Mouse (Mus musculus) CH12.LX (cell line): ENCODE results near the gene Il17rc. TPM values are rescaled to one million over a fixed set of nuclear protein-coding genes. Genes with fewer than 3 reads are reported as not detected.

ENCODE experiments used
- DNase-seq: peaks from one replicate; pipeline ENCODE4 v3.0.0-alpha.2; 2013; ENCODE audit errors: extremely low read depth
- H3K27ac ChIP-seq: 2 replicates; pipeline ENCODE4 v1.5.1; 2012; ENCODE audit warnings: low read depth, mild to moderate bottlenecking, control low read depth, moderate library complexity; ENCODE audit not compliant: insufficient read depth
- H3K27me3 ChIP-seq: replicated peaks from 2 replicates; pipeline ENCODE3; 2012; ENCODE audit warnings: inconsistent platforms
- H3K36me3 ChIP-seq, 2 experiments: replicated peaks in 1 of 2; 2 replicates each; pipeline versions ENCODE3 to v1.6.1; 2012; ENCODE audit warnings: inconsistent platforms in 1 of 2, low read length in 1 of 2, mild to moderate bottlenecking in 1 of 2, mixed read lengths in 1 of 2, moderate library complexity in 1 of 2; ENCODE audit not compliant: control insufficient read depth in 1 of 2, insufficient read depth in 1 of 2
- H3K4me1 ChIP-seq, 2 experiments: 2 replicates each; pipeline ENCODE4 v1.6.1; 2012; ENCODE audit warnings: inconsistent platforms in 1 of 2, moderate library complexity in 1 of 2; ENCODE audit not compliant: insufficient read depth in 2 of 2, control insufficient read depth in 1 of 2
- H3K4me2 ChIP-seq: 2 replicates; pipeline ENCODE4 v1.6.1; 2012; ENCODE audit warnings: low read depth, mild to moderate bottlenecking, control low read depth; ENCODE audit not compliant: poor library complexity, insufficient read depth, severe bottlenecking
- H3K4me3 ChIP-seq, 3 experiments: fragments of 150-350 bp in 1 of 3; sonication (generic) in 1 of 3; replicated peaks in 1 of 3; 2 replicates each; pipeline versions ENCODE3 to v1.5.1; 2011 to 2012; ENCODE audit warnings: low read depth in 2 of 3, low read length in 2 of 3, mild to moderate bottlenecking in 2 of 3, moderate library complexity in 2 of 3, control low read depth in 1 of 3, improper control_type of control experiment in 1 of 3, inconsistent platforms in 1 of 3, mixed read lengths in 1 of 3; ENCODE audit not compliant: poor library complexity in 1 of 3
- H3K79me2 ChIP-seq: replicated peaks from 2 replicates; pipeline ENCODE4 v1.6.1; 2012; ENCODE audit warnings: mild to moderate bottlenecking, moderate library complexity; ENCODE audit not compliant: control insufficient read depth, poor library complexity, insufficient read depth, severe bottlenecking; ENCODE audit errors: extremely low read depth
- H3K9ac ChIP-seq: 2 replicates; pipeline ENCODE4 v1.6.1; 2012; ENCODE audit warnings: low read depth, mild to moderate bottlenecking, control low read depth, moderate library complexity; ENCODE audit not compliant: insufficient read depth
- H3K9me3 ChIP-seq: replicated peaks from 2 replicates; pipeline ENCODE3; 2012; ENCODE audit warnings: low read length, inconsistent platforms, mixed read lengths
- BHLHE40 ChIP-seq: IDR thresholded peaks from 2 replicates; pipeline ENCODE4 v1.6.1; 2011; ENCODE audit warnings: mild to moderate bottlenecking, low read depth, low read length, improper control_type of control experiment
- CHD1 ChIP-seq: IDR thresholded peaks from 2 replicates; pipeline ENCODE4 v1.6.1; 2012; ENCODE audit warnings: low read depth, low read length, improper control_type of control experiment, inconsistent platforms
- CTCF ChIP-seq, 2 experiments: IDR thresholded peaks in 1 of 2; conservative IDR thresholded peaks in 1 of 2; 2 replicates each; pipeline ENCODE4 v1.5.1; 2011 to 2012; ENCODE audit warnings: low read depth in 2 of 2, low read length in 2 of 2, improper control_type of control experiment in 1 of 2, inconsistent platforms in 1 of 2, mild to moderate bottlenecking in 1 of 2, moderate library complexity in 1 of 2
- E2F4 ChIP-seq: IDR thresholded peaks from 2 replicates; pipeline ENCODE4 v1.6.1; 2011; ENCODE audit warnings: low read depth, low read length, improper control_type of control experiment; ENCODE audit not compliant: insufficient replicate concordance
- ELF1 ChIP-seq: IDR thresholded peaks from 2 replicates; pipeline ENCODE4 v1.6.1; 2014; ENCODE audit warnings: low read depth, mild to moderate bottlenecking, inconsistent platforms, low read length, improper control_type of control experiment
- EP300 ChIP-seq: IDR thresholded peaks from 2 replicates; pipeline ENCODE4 v1.6.1; 2011; ENCODE audit warnings: low read length, improper control_type of control experiment
- ETS1 ChIP-seq: conservative IDR thresholded peaks from 2 replicates; pipeline ENCODE4 v1.6.1; 2012; ENCODE audit warnings: low read depth, mild to moderate bottlenecking, inconsistent platforms, low read length, improper control_type of control experiment, moderate library complexity
- GABPA ChIP-seq: IDR thresholded peaks from 2 replicates; pipeline ENCODE4 v1.6.1; 2012; ENCODE audit warnings: low read depth, low read length, improper control_type of control experiment, inconsistent platforms; ENCODE audit not compliant: insufficient replicate concordance
- IRF4 ChIP-seq: IDR thresholded peaks from 2 replicates; pipeline ENCODE4 v1.6.1; 2014; ENCODE audit warnings: low read depth, mild to moderate bottlenecking, inconsistent platforms, low read length, improper control_type of control experiment
- JUN ChIP-seq: IDR thresholded peaks from 2 replicates; pipeline ENCODE4 v1.6.1; 2011; ENCODE audit warnings: low read depth, mild to moderate bottlenecking, low read length, improper control_type of control experiment, moderate library complexity; ENCODE audit not compliant: insufficient read depth
- KAT2A ChIP-seq: IDR thresholded peaks from 2 replicates; pipeline ENCODE4 v1.6.1; 2012; ENCODE audit warnings: low read length, improper control_type of control experiment, inconsistent platforms; ENCODE audit not compliant: insufficient replicate concordance
- MAFK ChIP-seq: IDR thresholded peaks from 2 replicates; pipeline ENCODE4 v1.6.1; 2011; ENCODE audit warnings: low read length, improper control_type of control experiment; ENCODE audit not compliant: insufficient replicate concordance
- MAX ChIP-seq: IDR thresholded peaks from 2 replicates; pipeline ENCODE4 v1.6.1; 2011; ENCODE audit warnings: low read length, improper control_type of control experiment
- MAZ ChIP-seq: IDR thresholded peaks from 2 replicates; pipeline ENCODE4 v1.6.1; 2012; ENCODE audit warnings: low read depth, mild to moderate bottlenecking, inconsistent platforms, low read length, improper control_type of control experiment, moderate library complexity
- MEF2A ChIP-seq: IDR thresholded peaks from 2 replicates; pipeline ENCODE4 v1.6.1; 2014; ENCODE audit warnings: low read depth, mild to moderate bottlenecking, inconsistent platforms, low read length, improper control_type of control experiment, borderline replicate concordance
- MXI1 ChIP-seq: IDR thresholded peaks from 2 replicates; pipeline ENCODE4 v1.6.1; 2011; ENCODE audit warnings: mild to moderate bottlenecking, low read depth, low read length, improper control_type of control experiment
- MYC ChIP-seq: IDR thresholded peaks from 2 replicates; pipeline ENCODE4 v1.6.1; 2011; ENCODE audit warnings: low read depth, mild to moderate bottlenecking, improper control_type of control experiment, low read length
- NELFE ChIP-seq: IDR thresholded peaks from 2 replicates; pipeline ENCODE4 v1.6.1; 2011; ENCODE audit warnings: low read depth, low read length, improper control_type of control experiment
- NRF1 ChIP-seq: IDR thresholded peaks from 2 replicates; pipeline ENCODE4 v1.6.1; 2014; ENCODE audit warnings: low read depth, mild to moderate bottlenecking, inconsistent platforms, low read length, improper control_type of control experiment, moderate library complexity
- PAX5 ChIP-seq: IDR thresholded peaks from 2 replicates; pipeline ENCODE4 v1.6.1; 2012; ENCODE audit warnings: low read length, inconsistent platforms, mixed read lengths
- POLR2AphosphoS2 ChIP-seq: IDR thresholded peaks from 2 replicates; pipeline ENCODE4 v1.6.1; 2011; ENCODE audit warnings: low read depth, low read length, improper control_type of control experiment
- RCOR1 ChIP-seq: conservative IDR thresholded peaks from 2 replicates; pipeline ENCODE4 v1.6.1; 2012; ENCODE audit warnings: low read depth, mild to moderate bottlenecking, inconsistent platforms, low read length, improper control_type of control experiment
- SMC3 ChIP-seq: IDR thresholded peaks from 2 replicates; pipeline ENCODE4 v1.6.1; 2011; ENCODE audit warnings: low read depth, low read length, improper control_type of control experiment
- TBP ChIP-seq: conservative IDR thresholded peaks from 2 replicates; pipeline ENCODE4 v1.6.1; 2011; ENCODE audit warnings: low read depth, low read length, improper control_type of control experiment
- UBTF ChIP-seq: IDR thresholded peaks from 2 replicates; pipeline ENCODE4 v1.6.1; 2012; ENCODE audit warnings: low read depth, mild to moderate bottlenecking, inconsistent platforms, low read length, improper control_type of control experiment, moderate library complexity
- USF1 ChIP-seq: IDR thresholded peaks from 2 replicates; pipeline ENCODE4 v1.6.1; 2014; ENCODE audit warnings: low read depth, mild to moderate bottlenecking, inconsistent platforms, low read length, improper control_type of control experiment
- ZC3H11A ChIP-seq: IDR thresholded peaks from 2 replicates; pipeline ENCODE4 v1.6.1; 2012; ENCODE audit warnings: low read depth, mild to moderate bottlenecking, inconsistent platforms, low read length, improper control_type of control experiment
- ZMIZ1 ChIP-seq: IDR thresholded peaks from 2 replicates; pipeline ENCODE4 v1.6.1; 2012; ENCODE audit warnings: low read depth, mild to moderate bottlenecking, inconsistent platforms, low read length, improper control_type of control experiment
- ZNF384 ChIP-seq: IDR thresholded peaks from 2 replicates; pipeline ENCODE4 v1.6.1; 2012; ENCODE audit warnings: low read depth, low read length, improper control_type of control experiment, inconsistent platforms
- dilution Hi-C: fragments of 300-500 bp; cut with MboI; formaldehyde crosslinking; loops from 2 replicates; pipeline ENCODE4 v1.14.3; 2020; ENCODE audit warnings: low sequenced_read_pairs; ENCODE audit not compliant: extremely low pct_unique_long_range_greater_than_20kb, extremely low pct_ligation_motif_present
- in situ Hi-C: fragments of 300-500 bp; cut with MboI; formaldehyde crosslinking; loops from 3 replicates; pipeline ENCODE4 v1.14.3; 2019; ENCODE audit warnings: low sequenced_read_pairs, low pct_ligation_motif_present, low pct_unique_long_range_greater_than_20kb, mixed read lengths
- polyA plus RNA-seq: library from polyadenylated mRNA; unstranded; fragments of >175 nt; gene quantifications from 2 replicates; pipeline ENCODE4 v1.2.1, GENCODE M21; 2012; ENCODE audit warnings: low read depth; ENCODE audit not compliant: insufficient read length
- total RNA-seq, 2 experiments: library from RNA; depleted of rRNA; stranded (reverse); fragments of 300-350 nt in 1 of 2; fragments of >200 nt in 1 of 2; gene quantifications; 2 replicates each; pipeline ENCODE4 v1.2.3; 2012 to 2014

Il17rc gene
- total and polyA plus RNA-seq, 3 experiments, result not detected

DNA sequence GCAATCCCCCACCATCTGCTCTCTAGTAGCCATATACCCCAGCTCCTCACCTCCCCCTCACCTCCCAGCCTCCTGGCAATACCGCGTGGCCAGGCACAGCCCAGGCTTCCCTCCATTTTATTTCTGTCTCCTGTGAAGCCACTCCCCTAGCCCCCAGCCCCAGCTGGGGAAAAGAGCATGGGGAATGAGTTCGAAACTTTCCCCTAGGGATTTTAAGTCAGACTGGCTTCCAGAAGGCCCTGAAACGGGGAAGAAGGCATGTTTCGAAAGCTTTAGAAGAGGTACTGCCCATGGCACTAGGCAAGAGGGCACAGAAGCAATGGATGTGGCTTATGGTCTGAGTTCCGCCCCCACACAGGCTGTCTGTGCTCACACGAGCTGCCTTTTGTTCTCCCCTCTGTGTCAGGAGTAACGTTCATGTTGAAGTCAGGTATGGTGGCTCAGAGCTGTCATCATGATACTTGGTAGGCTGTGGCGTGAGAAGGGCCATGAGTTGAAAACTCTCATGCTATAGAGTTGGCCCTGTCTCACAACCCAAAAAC, 35.5 kb upstream of the Il17rc start, which contains the start of gene Cidec:
Gene Cidec (minus strand): TSS at position 97 of the 542 bp plus-strand sequence.
- dilution Hi-C loops (no loop called here), in situ Hi-C loops (no loop called here)
- Histone ChIP-seq H3K4me3 (no peak within 1 kb of the TSS), H3K27me3 (no peaks in the 10 kb centered on the region), H3K9me3 (no peaks in the 10 kb centered on the region), H3K79me2 (no peaks in the 10 kb centered on the region), H3K27ac (no peak within 1 kb of the TSS), H3K36me3 (no peaks in the 10 kb centered on the region), H3K4me1 (peaks cover 23 to 45% of the 10 kb centered on the region in 2 experiments), H3K4me2 (no peak within 1 kb of the TSS), H3K9ac (no peak within 1 kb of the TSS)
- TF ChIP-seq MEF2A (no peak), IRF4 (no peak), NRF1 (no peak), MXI1 (no peak), GABPA (no peak), ETS1 (no peak), SMC3 (no peak), USF1 (no peak), UBTF (no peak), CTCF (conservative IDR thresholded peaks at IDR 0.05 in 1 of 2, IDR thresholded peaks at IDR 0.05 in 1 of 2; ENCODE audit: low read depth in 2 of 2, low read length in 2 of 2) (no peak), RCOR1 (no peak), KAT2A (no peak), TBP (no peak), BHLHE40 (no peak), MAX (no peak), ELF1 (no peak), PAX5 (no peak), POLR2AphosphoS2 (no peak), EP300 (no peak), ZC3H11A (no peak)
- no peak for DNase-seq

DNA sequence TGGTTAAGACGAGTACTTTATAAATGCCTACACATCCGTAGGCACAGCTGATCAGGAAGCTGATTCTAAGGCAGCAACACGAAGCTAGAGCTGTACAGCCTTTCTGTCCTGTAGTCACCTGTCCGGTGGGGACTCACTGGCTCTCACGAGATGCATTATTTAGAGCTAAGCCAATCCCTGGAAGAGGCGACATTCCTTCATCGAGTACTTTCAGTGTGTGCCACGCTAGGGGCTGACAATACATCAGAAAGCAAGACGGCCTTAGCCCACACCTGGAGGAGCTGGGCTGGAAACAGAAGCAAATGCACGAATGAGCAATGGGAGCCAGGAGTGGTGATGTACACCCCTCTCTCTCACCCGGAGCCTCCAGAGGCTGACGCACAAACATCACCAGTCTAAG, 34.1 kb upstream of the Il17rc start:
- Histone ChIP-seq H3K27me3 (no peaks in the 10 kb centered on the region), H3K4me1 (peaks cover 14 to 40% of the 10 kb centered on the region in 2 experiments)
- dilution Hi-C loops, result no loop called here
- no peak for TF ChIP-seq ZMIZ1
- TF ChIP-seq ZNF384, result no peak
- TF ChIP-seq CHD1, result no peak
- no peak for TF ChIP-seq NELFE
- TF ChIP-seq CTCF (conservative IDR thresholded peaks at IDR 0.05 in 1 of 2, IDR thresholded peaks at IDR 0.05 in 1 of 2; ENCODE audit: low read depth in 2 of 2, low read length in 2 of 2), result no peak
- TF ChIP-seq MYC, result no peak
- TF ChIP-seq ZC3H11A, result no peak
- no peak for TF ChIP-seq MXI1
- TF ChIP-seq IRF4, result no peak
- no peak for TF ChIP-seq MEF2A
- no peak for TF ChIP-seq GABPA
- no peak for TF ChIP-seq NRF1
- TF ChIP-seq JUN, result no peak
- no peak for TF ChIP-seq MAZ
- TF ChIP-seq UBTF, result no peak
- TF ChIP-seq RCOR1, result no peak
- no peak for TF ChIP-seq USF1
- TF ChIP-seq MAFK, result no peak
- no peak for TF ChIP-seq E2F4
- TF ChIP-seq, all 38 proteins: peak for 0
- H3K36me3 ChIP-seq, result no peaks in the 10 kb centered on the region
- DNase-seq, result no peak
- in situ Hi-C loops, result no loop called here
- no peak overlapping the region for H3K27ac ChIP-seq
- no peaks in the 10 kb centered on the region for H3K79me2 ChIP-seq
- no peak overlapping the region for H3K9ac ChIP-seq
- H3K4me3 ChIP-seq, result no peak overlapping the region
- no peaks in the 10 kb centered on the region for H3K9me3 ChIP-seq
- H3K4me2 ChIP-seq, result no peak overlapping the region
